ENCODE assay signal across 10 mouse cellular contexts in genomic region chr4:86020372-86021090, GRCm38 (mm10).
DNase-seq lines count a peak whose midpoint lies in the region; ATAC-seq and TF ChIP-seq lines count a peak whose summit lies in the region.
"Had no signal": no experiment of that assay in that cellular context is flagged by ENCODE, and none has a peak within 500 bp of the region (broad histone marks: within the 10 kb centered on the region; RNA-seq: fewer than 3 reads in every experiment).

No protein-coding gene starts in this region.

- no peak for TF ChIP-seq CTCF in forebrain, postnatal 0 days (IDR thresholded peaks at IDR 0.05; ENCODE audit: low read depth)

- H3K9me3 ChIP-seq in heart, embryonic 14.5 days (ENCODE audit: control insufficient read depth, low read length) = no peaks in the 10 kb centered on the region
- no peaks in the 10 kb centered on the region for H3K9me3 ChIP-seq in forebrain, postnatal 0 days (ENCODE audit: low read length)
- no peaks in the 10 kb centered on the region for H3K9me3 ChIP-seq in midbrain, embryonic 14.5 days (ENCODE audit: control insufficient read depth, low read length)

- H3K36me3 ChIP-seq in heart, embryonic 14.5 days (ENCODE audit: control insufficient read depth, insufficient read depth, low read length) = no peaks in the 10 kb centered on the region
- no peaks in the 10 kb centered on the region for H3K36me3 ChIP-seq in forebrain, postnatal 0 days (ENCODE audit: insufficient read depth)
- H3K36me3 ChIP-seq in midbrain, embryonic 14.5 days (ENCODE audit: control insufficient read depth, insufficient read depth, low read length) = no peaks in the 10 kb centered on the region

- no peak overlapping the region for H3K4me2 ChIP-seq in heart, embryonic 14.5 days (ENCODE audit: low read length)
- no peak overlapping the region for H3K4me2 ChIP-seq in forebrain, postnatal 0 days (ENCODE audit: low read depth)
- H3K4me2 ChIP-seq in midbrain, embryonic 14.5 days (ENCODE audit: low read length) = no peak overlapping the region

- H3K27me3 ChIP-seq in heart, embryonic 14.5 days (ENCODE audit: control insufficient read depth, insufficient read depth, low read length) = no peaks in the 10 kb centered on the region
- no peaks in the 10 kb centered on the region for H3K27me3 ChIP-seq in forebrain, postnatal 0 days (ENCODE audit: insufficient read depth, low read length)
- no peaks in the 10 kb centered on the region for H3K27me3 ChIP-seq in midbrain, embryonic 14.5 days (ENCODE audit: control insufficient read depth, insufficient read depth, low read length)

- no peak for DNase-seq in heart, adult 18-20 months
- peak; percentile 47 for DNase-seq in brain, embryonic 18.5 days (ENCODE audit: low read depth, low spot score)
- peak; percentile 65 for DNase-seq in forebrain, postnatal 0 days
- peak; percentile 75 for DNase-seq in midbrain, embryonic 14.5 days
- no peak for DNase-seq in urinary bladder, adult 2 months (ENCODE audit: low spot score)
- no peak for DNase-seq in adrenal gland, adult 18-20 months (ENCODE audit: low spot score in 2 of 2)
- DNase-seq: adrenal gland, postnatal 25 days had no signal

- peak; percentile 39; the same call in 1 of the 2 replicates for ATAC-seq in heart, embryonic 14.5 days (ENCODE audit: insufficient number of reproducible peaks, insufficient read depth, low FRiP score, low read depth)
- peak; percentile 89 for ATAC-seq in forebrain, postnatal 0 days
- ATAC-seq in midbrain, embryonic 14.5 days (ENCODE audit: low FRiP score, low TSS enrichment) = peak; percentile 78
- no peak for ATAC-seq in activated CD4-positive, CD25-positive, alpha-beta regulatory T cell, adult 4 months

- 0 out of 4 replicates have a peak overlapping the region, but pooled peaks of 1 of the 2 experiments have one; percentile 41 for H3K27ac ChIP-seq in heart, embryonic 14.5 days (replicated peaks in 1 of 2; ENCODE audit: control insufficient read depth in 1 of 2, insufficient read depth in 1 of 2, low read depth in 2 of 2, low read length in 2 of 2)
- no peak overlapping the region for H3K27ac ChIP-seq in forebrain, postnatal 0 days (ENCODE audit: low read depth, low read length)
- peak overlapping the region; percentile 49 for H3K27ac ChIP-seq in midbrain, embryonic 14.5 days (replicated peaks; ENCODE audit: low read depth, low read length)
- H3K27ac ChIP-seq: liver, embryonic 14.5 days had no signal

- 51% methylated on average over 10 of the region's 10 CpGs for WGBS in heart, embryonic 14.5 days
- 22% methylated on average over 10 of the region's 10 CpGs for WGBS in forebrain, postnatal 0 days
- WGBS in midbrain, embryonic 14.5 days = 31% methylated on average over 10 of the region's 10 CpGs

- no peak overlapping the region for H3K4me3 ChIP-seq in heart, embryonic 14.5 days (ENCODE audit: control insufficient read depth in 1 of 2, insufficient read depth in 1 of 2, low read depth in 1 of 2, low read length in 2 of 2)
- no peak overlapping the region for H3K4me3 ChIP-seq in forebrain, postnatal 0 days (ENCODE audit: low read depth, low read length)
- H3K4me3 ChIP-seq in midbrain, embryonic 14.5 days (replicated peaks; ENCODE audit: low read depth, low read length) = no peak overlapping the region

- H3K9ac ChIP-seq in heart, embryonic 14.5 days (ENCODE audit: low read length) = no peak overlapping the region
- H3K9ac ChIP-seq in forebrain, postnatal 0 days = no peak overlapping the region
- no peak overlapping the region for H3K9ac ChIP-seq in midbrain, embryonic 14.5 days (replicated peaks; ENCODE audit: low read length)
- H3K9ac ChIP-seq: liver, embryonic 14.5 days had no signal

- peaks cover 4 to 6% of the 10 kb centered on the region in 2 experiments; a peak in 1 of 4 replicates for H3K4me1 ChIP-seq in heart, embryonic 14.5 days (ENCODE audit: control insufficient read depth in 2 of 2, insufficient read depth in 2 of 2, low read length in 2 of 2)
- peaks cover 6% of the 10 kb centered on the region; the same call in 1 of the 2 replicates for H3K4me1 ChIP-seq in forebrain, postnatal 0 days (ENCODE audit: insufficient read depth)
- peaks cover 7% of the 10 kb centered on the region; the same call in 1 of the 2 replicates for H3K4me1 ChIP-seq in midbrain, embryonic 14.5 days (ENCODE audit: control insufficient read depth, insufficient read depth, low read length)

Comparison
In these comparisons a context has a peak if more than half of its experiments do, and no peak if none do; other contexts are left out.
1. DNase-seq: peak in brain, embryonic 18.5 days (single experiment), forebrain, postnatal 0 days (single experiment) and midbrain, embryonic 14.5 days (single experiment); none in heart, adult 18-20 months (0 of 2), urinary bladder, adult 2 months (single experiment) and adrenal gland, adult 18-20 months (0 of 2).